Mouse (Mus musculus) cerebellum, postnatal 25 days (tissue): Measurements from ENCODE around the gene Notch1.

Experiments used
- DNase-seq, 2 experiments: peaks; one replicate each; pipeline ENCODE4 v3.0.0; 2021; ENCODE audit warnings: mixed read lengths in 2 of 2

Notch1 gene

GRCm38 (mm10) chr2:26529221-26529805 is 12.8 kb upstream of the Notch1 start:
- no peak for DNase-seq

GRCm38 (mm10) chr2:26526443-26527257 is 10.2 kb upstream of the Notch1 start:
- no peak for DNase-seq

GRCm38 (mm10) chr2:26525355-26526018 is 9.0 kb upstream of the Notch1 start:
- DNase-seq = no peak

GRCm38 (mm10) chr2:26522327-26522726 is 5.9 kb upstream of the Notch1 start:
- no peak for DNase-seq

GRCm38 (mm10) chr2:26519753-26520152 is 3.3 kb upstream of the Notch1 start:
- no peak for DNase-seq

- no peak for DNase-seq
These were observed 524 bp upstream of the Notch1 start for GRCm38 (mm10) chr2:26516987-26517386.

- DNase-seq = no peak
These were observed 1.1 kb downstream of the Notch1 start for GRCm38 (mm10) chr2:26515335-26515734.

GRCm38 (mm10) chr2:26513105-26513745 is 3.2 kb downstream of the Notch1 start:
- no peak for DNase-seq

- no peak for DNase-seq
These were observed 7.8 kb downstream of the Notch1 start for GRCm38 (mm10) chr2:26508661-26509060.

- no peak for DNase-seq
These were observed 8.5 kb downstream of the Notch1 start for GRCm38 (mm10) chr2:26507961-26508391.

- peak in 1 of 2 experiments; percentile 27 for DNase-seq
These were observed 9.0 kb downstream of the Notch1 start for GRCm38 (mm10) chr2:26507481-26507886.

- DNase-seq = no peak
These were observed 9.7 kb downstream of the Notch1 start for GRCm38 (mm10) chr2:26506746-26507280.

- DNase-seq = no peak
These were observed 11.5 kb downstream of the Notch1 start for GRCm38 (mm10) chr2:26504772-26505480.

- DNase-seq = peak in 1 of 2 experiments; percentile 48
These were observed 12.5 kb downstream of the Notch1 start for GRCm38 (mm10) chr2:26503661-26504575.

- DNase-seq = no peak
These were observed 13.4 kb downstream of the Notch1 start for GRCm38 (mm10) chr2:26502863-26503631.

- DNase-seq = peak; percentile 23 to 29
These were observed 14.1 kb downstream of the Notch1 start for GRCm38 (mm10) chr2:26502299-26502862.

- no peak for DNase-seq
These were observed 14.8 kb downstream of the Notch1 start for GRCm38 (mm10) chr2:26501651-26502141.

- DNase-seq = no peak
These were observed 15.7 kb downstream of the Notch1 start for GRCm38 (mm10) chr2:26500599-26501370.

GRCm38 (mm10) chr2:26500027-26500598 is 16.4 kb downstream of the Notch1 start:
- no peak for DNase-seq
